Mouse (Mus musculus) myocyte (in vitro differentiated cells): ENCODE measurements at regions not wholly inside any gene's neighbourhood (a gene's known extent, or its start where the extent isn't known, plus 50 kb on each side); places are given as distances from the start of the nearest gene placed in this dataset.

ENCODE experiments used
- H3K27me3 ChIP-seq: one replicate; pipeline ENCODE4 v1.6.1; 2011; ENCODE audit not compliant: control insufficient read depth, insufficient read depth, insufficient read length
- H3K36me3 ChIP-seq: one replicate; pipeline ENCODE4 v1.6.1; 2011; ENCODE audit not compliant: control insufficient read depth, insufficient read depth
- H3K4me2 ChIP-seq: one replicate; pipeline ENCODE4 v1.6.1; 2011; ENCODE audit warnings: low read depth, control low read depth
- H3K4me3 ChIP-seq: one replicate; pipeline ENCODE4 v1.5.1; 2011; ENCODE audit warnings: mild to moderate bottlenecking, control low read depth, moderate library complexity
- H3K79me2 ChIP-seq: one replicate; pipeline ENCODE4 v1.6.1; 2011; ENCODE audit not compliant: control insufficient read depth, insufficient read depth
- H3ac ChIP-seq: one replicate; pipeline ENCODE4 v1.6.1; 2011; ENCODE audit not compliant: control insufficient read depth, insufficient read length
- CEBPB ChIP-seq: IDR thresholded peaks from 2 replicates; pipeline ENCODE4 v1.6.1; 2011; ENCODE audit warnings: mild to moderate bottlenecking, moderate library complexity; ENCODE audit not compliant: poor library complexity, insufficient read depth, severe bottlenecking
- E2F4 ChIP-seq: IDR thresholded peaks from one replicate; pipeline ENCODE4 v1.6.1; 2011; ENCODE audit warnings: mild to moderate bottlenecking, control low read depth, moderate library complexity; ENCODE audit not compliant: insufficient read depth
- MAX ChIP-seq: IDR thresholded peaks from one replicate; pipeline ENCODE4 v1.6.1; 2011; ENCODE audit warnings: low read depth, mild to moderate bottlenecking, control low read depth
- MYOD1 ChIP-seq, 3 experiments: IDR thresholded peaks; one replicate each; pipeline ENCODE4 v1.6.1; 2011; ENCODE audit warnings: control low read depth in 2 of 3, low read depth in 2 of 3, mild to moderate bottlenecking in 2 of 3, moderate library complexity in 1 of 3; ENCODE audit not compliant: insufficient read length in 2 of 3, control insufficient read depth in 1 of 3
- MYOG ChIP-seq, 3 experiments: IDR thresholded peaks; one replicate each; pipeline ENCODE4 v1.6.1; 2011; ENCODE audit warnings: control low read depth in 2 of 3, low read depth in 2 of 3, mild to moderate bottlenecking in 2 of 3; ENCODE audit not compliant: insufficient read length in 2 of 3, control insufficient read depth in 1 of 3, insufficient read depth in 1 of 3
- POLR2A ChIP-seq: IDR thresholded peaks from one replicate; pipeline ENCODE4 v1.6.1; 2011; ENCODE audit warnings: low read depth, mild to moderate bottlenecking, control low read depth, moderate library complexity; ENCODE audit not compliant: insufficient read length
- POLR2AphosphoS2 ChIP-seq: IDR thresholded peaks from one replicate; pipeline ENCODE4 v1.6.1; 2011; ENCODE audit warnings: low read depth, control low read depth; ENCODE audit not compliant: insufficient read length
- REST ChIP-seq: IDR thresholded peaks from one replicate; pipeline ENCODE4 v1.6.1; 2011; ENCODE audit warnings: mild to moderate bottlenecking, control low read depth, moderate library complexity; ENCODE audit not compliant: insufficient read depth, insufficient read length
- SRF ChIP-seq: IDR thresholded peaks from one replicate; pipeline ENCODE4 v1.6.1; 2011; ENCODE audit warnings: low read depth; ENCODE audit not compliant: control insufficient read depth, insufficient read length
- TCF12 ChIP-seq: IDR thresholded peaks from one replicate; pipeline ENCODE4 v1.6.1; 2011; ENCODE audit warnings: mild to moderate bottlenecking, control low read depth; ENCODE audit not compliant: poor library complexity, insufficient read depth, severe bottlenecking
- TCF3 ChIP-seq: IDR thresholded peaks from one replicate; pipeline ENCODE4 v1.6.1; 2011; ENCODE audit warnings: low read depth, control low read depth; ENCODE audit not compliant: insufficient read length
- USF1 ChIP-seq: IDR thresholded peaks from one replicate; pipeline ENCODE4 v1.6.1; 2011; ENCODE audit warnings: low read depth, mild to moderate bottlenecking, control low read depth, moderate library complexity

GRCm38 (mm10) chr13:55895505-55895904 lies 59.5 kb upstream of the Pitx1 start:
- Histone ChIP-seq H3K36me3 (no peaks in the 10 kb centered on the region), H3K27me3 (no peaks in the 10 kb centered on the region), H3K4me2 (no peak overlapping the region), H3K4me3 (no peak overlapping the region), H3ac (no peak overlapping the region), H3K79me2 (no peaks in the 10 kb centered on the region)
- TF ChIP-seq MAX = no peak
- no peak for TF ChIP-seq MYOD1 (IDR thresholded peaks at IDR 0.05; ENCODE audit: control insufficient read depth in 1 of 3, insufficient read length in 2 of 3, low read depth in 2 of 3)
- no peak for TF ChIP-seq USF1
- no peak for TF ChIP-seq TCF12
- TF ChIP-seq SRF = no peak
- no peak for TF ChIP-seq POLR2A
- no peak for TF ChIP-seq CEBPB
- no peak for TF ChIP-seq REST
- no peak for TF ChIP-seq E2F4
- no peak for TF ChIP-seq POLR2AphosphoS2
- no peak for TF ChIP-seq TCF3
- no peak for TF ChIP-seq MYOG (IDR thresholded peaks at IDR 0.05; ENCODE audit: control insufficient read depth in 1 of 3, insufficient read depth in 1 of 3, insufficient read length in 2 of 3, low read depth in 2 of 3)

- TF ChIP-seq POLR2A (no peak), USF1 (no peak), CEBPB (no peak), POLR2AphosphoS2 (no peak), MAX (no peak), MYOD1 (IDR thresholded peaks at IDR 0.05; ENCODE audit: control insufficient read depth in 1 of 3, insufficient read length in 2 of 3, low read depth in 2 of 3) (no peak), SRF (no peak), E2F4 (no peak), REST (no peak), TCF3 (no peak), MYOG (IDR thresholded peaks at IDR 0.05; ENCODE audit: control insufficient read depth in 1 of 3, insufficient read depth in 1 of 3, insufficient read length in 2 of 3, low read depth in 2 of 3) (no peak), TCF12 (no peak)
- Histone ChIP-seq H3K79me2 (no peaks in the 10 kb centered on the region), H3K4me3 (no peak overlapping the region)
Measured at GRCm38 (mm10) chr13:55893154-55894018, 57.4 kb upstream of the Pitx1 start.

GRCm38 (mm10) chr13:55892250-55892649 lies 56.3 kb upstream of the Pitx1 start:
- no peak overlapping the region for H3K4me2 ChIP-seq
- H3K27me3 ChIP-seq = peaks cover 5% of the 10 kb centered on the region
- no peak overlapping the region for H3ac ChIP-seq
- no peak for TF ChIP-seq USF1
- H3K79me2 ChIP-seq = no peaks in the 10 kb centered on the region
- no peak overlapping the region for H3K4me3 ChIP-seq
- H3K36me3 ChIP-seq = no peaks in the 10 kb centered on the region

More at GRCm38 (mm10) chr13:55893154-55894018, 57.4 kb upstream of the Pitx1 start:
- H3K4me2 ChIP-seq = no peak overlapping the region
- no peak overlapping the region for H3ac ChIP-seq
- H3K27me3 ChIP-seq = no peaks in the 10 kb centered on the region
- H3K36me3 ChIP-seq = no peaks in the 10 kb centered on the region

GRCm38 (mm10) chr13:55887099-55887736 lies 51.2 kb upstream of the Pitx1 start:
- H3ac ChIP-seq = no peak overlapping the region
- TF ChIP-seq TCF12 (no peak), REST (no peak), MYOG (IDR thresholded peaks at IDR 0.05; ENCODE audit: control insufficient read depth in 1 of 3, insufficient read depth in 1 of 3, insufficient read length in 2 of 3, low read depth in 2 of 3) (no peak), SRF (no peak), TCF3 (no peak), USF1 (no peak), MAX (no peak), POLR2AphosphoS2 (no peak), E2F4 (no peak), POLR2A (no peak), CEBPB (no peak), MYOD1 (IDR thresholded peaks at IDR 0.05; ENCODE audit: control insufficient read depth in 1 of 3, insufficient read length in 2 of 3, low read depth in 2 of 3) (no peak)
- no peak overlapping the region for H3K4me2 ChIP-seq
- no peaks in the 10 kb centered on the region for H3K36me3 ChIP-seq
- H3K4me3 ChIP-seq = no peak overlapping the region
- H3K27me3 ChIP-seq = peaks cover 5% of the 10 kb centered on the region
- H3K79me2 ChIP-seq = no peaks in the 10 kb centered on the region
